Mouse (Mus musculus): ENCODE measurements around the gene Mcpt8. TPM values are rescaled to one million over a fixed set of nuclear protein-coding genes. Genes with fewer than 3 reads are reported as not detected.

Mcpt8 gene
- total and polyA plus RNA-seq, 3 experiments: 0.23 TPM; not detected in 2

- Histone ChIP-seq H3K4me3 (no peak overlapping the region), H3K4me1 (ENCODE audit: control insufficient read depth, insufficient read depth, low read length) (no peaks in the 10 kb centered on the region), H3K27ac (no peak overlapping the region), H3K9ac (ENCODE audit: low read depth, low read length) (no peak overlapping the region), H3K79me2 (replicated peaks; ENCODE audit: control insufficient read depth, insufficient read depth, low read length) (no peaks in the 10 kb centered on the region), H3K36me3 (ENCODE audit: control insufficient read depth, insufficient read depth, low read length) (no peaks in the 10 kb centered on the region), H3K27me3 (ENCODE audit: control insufficient read depth, insufficient read depth, low read length) (no peaks in the 10 kb centered on the region)
- intact Hi-C loops (cut with DNase I): no loop called here
- 67% methylated on average over 13 of the region's 13 CpGs for WGBS
- DNase-seq: no peak
- TF ChIP-seq POLR2A (IDR thresholded peaks at IDR 0.05; ENCODE audit: insufficient read depth, low read depth, low read length): no peak
- TF ChIP-seq EP300 (IDR thresholded peaks at IDR 0.05; ENCODE audit: insufficient read depth, low read depth, low read length): no peak
- no peak for TF ChIP-seq CTCF (IDR thresholded peaks at IDR 0.05)
Observed at GRCm38 (mm10) chr14:56105447-56106180, 20.5 kb upstream of the Mcpt8 start.

GRCm38 (mm10) chr14:56105016-56105415, 19.9 kb upstream of the Mcpt8 start:
- Histone ChIP-seq H3K36me3 (ENCODE audit: control insufficient read depth, insufficient read depth, low read length) (no peaks in the 10 kb centered on the region), H3K9ac (ENCODE audit: low read depth, low read length) (no peak overlapping the region), H3K27ac (no peak overlapping the region), H3K27me3 (ENCODE audit: control insufficient read depth, insufficient read depth, low read length) (no peaks in the 10 kb centered on the region), H3K79me2 (replicated peaks; ENCODE audit: control insufficient read depth, insufficient read depth, low read length) (no peaks in the 10 kb centered on the region), H3K4me3 (no peak overlapping the region), H3K4me1 (ENCODE audit: control insufficient read depth, insufficient read depth, low read length) (no peaks in the 10 kb centered on the region)
- TF ChIP-seq CTCF (IDR thresholded peaks at IDR 0.05) (no peak), EP300 (IDR thresholded peaks at IDR 0.05; ENCODE audit: insufficient read depth, low read depth, low read length) (no peak), POLR2A (IDR thresholded peaks at IDR 0.05; ENCODE audit: insufficient read depth, low read depth, low read length) (no peak)
- WGBS: 65% methylated on average over 5 of the region's 5 CpGs
- no peak for DNase-seq
- intact Hi-C loops (cut with DNase I): no loop called here

DNA sequence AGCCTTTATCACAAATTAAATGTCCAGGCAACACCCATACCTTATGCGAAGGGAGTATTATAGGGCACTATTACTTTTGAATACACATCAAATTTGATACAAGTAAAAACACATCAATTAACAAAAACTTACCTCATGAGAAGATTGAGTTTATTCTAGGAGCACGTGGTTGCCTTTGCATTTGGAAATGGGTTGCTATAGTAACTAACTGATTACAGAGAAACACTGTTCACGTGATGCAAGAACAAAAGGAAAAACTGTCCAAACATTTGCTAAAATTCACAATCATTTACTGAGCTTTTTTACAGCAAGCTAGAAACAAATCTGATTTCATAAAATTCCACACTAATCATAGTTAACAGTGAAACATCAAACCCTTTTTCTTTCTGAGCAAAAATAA, 18.4 kb upstream of the Mcpt8 start:
- no peak overlapping the region for H3K27ac ChIP-seq
- no peak overlapping the region for H3K4me3 ChIP-seq
- WGBS: 60% methylated on average over 3 of the region's 3 CpGs
- no peaks in the 10 kb centered on the region for H3K79me2 ChIP-seq (replicated peaks; ENCODE audit: control insufficient read depth, insufficient read depth, low read length)
- H3K9ac ChIP-seq (ENCODE audit: low read depth, low read length): no peak overlapping the region
- TF ChIP-seq POLR2A (IDR thresholded peaks at IDR 0.05; ENCODE audit: insufficient read depth, low read depth, low read length) (no peak), EP300 (IDR thresholded peaks at IDR 0.05; ENCODE audit: insufficient read depth, low read depth, low read length) (no peak), CTCF (IDR thresholded peaks at IDR 0.05) (no peak)
- DNase-seq: no peak
- H3K36me3 ChIP-seq (ENCODE audit: control insufficient read depth, insufficient read depth, low read length): no peaks in the 10 kb centered on the region
- intact Hi-C loops (cut with DNase I): no loop called here
- no peaks in the 10 kb centered on the region for H3K4me1 ChIP-seq (ENCODE audit: control insufficient read depth, insufficient read depth, low read length)
- H3K27me3 ChIP-seq (ENCODE audit: control insufficient read depth, insufficient read depth, low read length): no peaks in the 10 kb centered on the region

GRCm38 (mm10) chr14:56102386-56102785, 17.3 kb upstream of the Mcpt8 start, which contains the start of gene Ctsg:
Gene Ctsg, minus strand, starts transcription at chr14:56102574.
- intact Hi-C loops (cut with DNase I): no loop called here
- Histone ChIP-seq H3K27ac (no peak within 1 kb of the TSS), H3K27me3 (ENCODE audit: control insufficient read depth, insufficient read depth, low read length) (no peaks in the 10 kb centered on the region), H3K9ac (ENCODE audit: low read depth, low read length) (no peak within 1 kb of the TSS), H3K79me2 (replicated peaks; ENCODE audit: control insufficient read depth, insufficient read depth, low read length) (no peaks in the 10 kb centered on the region), H3K36me3 (ENCODE audit: control insufficient read depth, insufficient read depth, low read length) (no peaks in the 10 kb centered on the region), H3K4me1 (ENCODE audit: control insufficient read depth, insufficient read depth, low read length) (no peaks in the 10 kb centered on the region), H3K4me3 (no peak within 1 kb of the TSS)
- 36% methylated on average over 10 of the region's 10 CpGs for WGBS
- TF ChIP-seq EP300 (IDR thresholded peaks at IDR 0.05; ENCODE audit: insufficient read depth, low read depth, low read length) (no peak), CTCF (IDR thresholded peaks at IDR 0.05) (no peak), POLR2A (IDR thresholded peaks at IDR 0.05; ENCODE audit: insufficient read depth, low read depth, low read length) (no peak)
- DNase-seq: no peak

- H3K36me3 ChIP-seq (ENCODE audit: control insufficient read depth, insufficient read depth, low read length): no peaks in the 10 kb centered on the region
- 78% methylated on average over 4 of the region's 4 CpGs for WGBS
Observed at GRCm38 (mm10) chr14:56098940-56099339, 13.9 kb upstream of the Mcpt8 start.

DNA sequence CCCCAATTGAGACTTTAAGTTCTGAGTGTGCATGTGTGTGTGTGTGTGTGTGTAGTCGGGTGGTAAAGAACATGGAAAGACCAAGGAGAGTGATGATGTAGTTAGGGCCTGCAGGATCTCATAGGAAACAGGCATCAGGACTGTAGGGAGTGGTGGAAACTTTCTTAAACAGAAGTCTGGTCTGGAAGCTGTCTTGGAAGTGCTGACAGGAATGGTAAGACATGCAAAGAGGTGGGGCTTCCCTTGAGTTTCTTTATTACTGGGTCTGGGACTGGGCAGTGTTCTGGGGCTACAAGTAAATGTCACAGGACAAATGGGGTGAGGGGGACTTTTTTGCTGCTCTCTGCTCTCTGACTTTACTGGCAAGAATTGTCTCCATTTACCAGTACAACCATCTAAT, 12.5 kb upstream of the Mcpt8 start:
- Histone ChIP-seq H3K4me3 (no peak overlapping the region), H3K4me1 (ENCODE audit: control insufficient read depth, insufficient read depth, low read length) (no peaks in the 10 kb centered on the region), H3K27me3 (ENCODE audit: control insufficient read depth, insufficient read depth, low read length) (no peaks in the 10 kb centered on the region), H3K9ac (ENCODE audit: low read depth, low read length) (no peak overlapping the region), H3K79me2 (replicated peaks; ENCODE audit: control insufficient read depth, insufficient read depth, low read length) (no peaks in the 10 kb centered on the region), H3K36me3 (ENCODE audit: control insufficient read depth, insufficient read depth, low read length) (no peaks in the 10 kb centered on the region), H3K27ac (no peak overlapping the region)
- intact Hi-C loops (cut with DNase I): no loop called here
- WGBS: 17% methylated on average over 1 of the region's 1 CpGs
- no peak for DNase-seq
- TF ChIP-seq EP300 (IDR thresholded peaks at IDR 0.05; ENCODE audit: insufficient read depth, low read depth, low read length): no peak
- no peak for TF ChIP-seq POLR2A (IDR thresholded peaks at IDR 0.05; ENCODE audit: insufficient read depth, low read depth, low read length)
- no peak for TF ChIP-seq CTCF (IDR thresholded peaks at IDR 0.05)

More at GRCm38 (mm10) chr14:56098940-56099339, 13.9 kb upstream of the Mcpt8 start:
- peak; percentile 45 for TF ChIP-seq CTCF (IDR thresholded peaks at IDR 0.05)
- TF ChIP-seq POLR2A (IDR thresholded peaks at IDR 0.05; ENCODE audit: insufficient read depth, low read depth, low read length): no peak
- intact Hi-C loops (cut with DNase I): no loop called here
- Histone ChIP-seq H3K27me3 (ENCODE audit: control insufficient read depth, insufficient read depth, low read length) (no peaks in the 10 kb centered on the region), H3K79me2 (replicated peaks; ENCODE audit: control insufficient read depth, insufficient read depth, low read length) (no peaks in the 10 kb centered on the region), H3K4me1 (ENCODE audit: control insufficient read depth, insufficient read depth, low read length) (no peaks in the 10 kb centered on the region), H3K27ac (no peak overlapping the region), H3K4me3 (no peak overlapping the region), H3K9ac (ENCODE audit: low read depth, low read length) (no peak overlapping the region)
- no peak for DNase-seq

All from heart, adult 2 months (tissue).